Mouse (Mus musculus) CH12.LX (cell line): Measurements from ENCODE around the gene Npw.

Experiments used
- BHLHE40 ChIP-seq: IDR thresholded peaks from 2 replicates; pipeline ENCODE4 v1.6.1; 2011; ENCODE audit warnings: mild to moderate bottlenecking, low read depth, low read length, improper control_type of control experiment
- CHD2 ChIP-seq: IDR thresholded peaks from 2 replicates; pipeline ENCODE4 v1.6.1; 2011; ENCODE audit warnings: low read length, improper control_type of control experiment
- CTCF ChIP-seq, 2 experiments: IDR thresholded peaks in 1 of 2; conservative IDR thresholded peaks in 1 of 2; 2 replicates each; pipeline ENCODE4 v1.5.1; 2011 to 2012; ENCODE audit warnings: low read depth in 2 of 2, low read length in 2 of 2, improper control_type of control experiment in 1 of 2, inconsistent platforms in 1 of 2, mild to moderate bottlenecking in 1 of 2, moderate library complexity in 1 of 2
- EP300 ChIP-seq: IDR thresholded peaks from 2 replicates; pipeline ENCODE4 v1.6.1; 2011; ENCODE audit warnings: low read length, improper control_type of control experiment
- KAT2A ChIP-seq: IDR thresholded peaks from 2 replicates; pipeline ENCODE4 v1.6.1; 2012; ENCODE audit warnings: low read length, improper control_type of control experiment, inconsistent platforms; ENCODE audit not compliant: insufficient replicate concordance
- MAX ChIP-seq: IDR thresholded peaks from 2 replicates; pipeline ENCODE4 v1.6.1; 2011; ENCODE audit warnings: low read length, improper control_type of control experiment
- NELFE ChIP-seq: IDR thresholded peaks from 2 replicates; pipeline ENCODE4 v1.6.1; 2011; ENCODE audit warnings: low read depth, low read length, improper control_type of control experiment
- POLR2A ChIP-seq: IDR thresholded peaks from 2 replicates; pipeline ENCODE4 v1.6.1; 2011; ENCODE audit warnings: low read depth, mild to moderate bottlenecking, improper control_type of control experiment, low read length
- ZC3H11A ChIP-seq: IDR thresholded peaks from 2 replicates; pipeline ENCODE4 v1.6.1; 2012; ENCODE audit warnings: low read depth, mild to moderate bottlenecking, inconsistent platforms, low read length, improper control_type of control experiment
- ZKSCAN1 ChIP-seq: IDR thresholded peaks from 2 replicates; pipeline ENCODE4 v1.6.1; 2012; ENCODE audit warnings: low read depth, inconsistent platforms, low read length, improper control_type of control experiment, borderline replicate concordance
- ZNF384 ChIP-seq: IDR thresholded peaks from 2 replicates; pipeline ENCODE4 v1.6.1; 2012; ENCODE audit warnings: low read depth, low read length, improper control_type of control experiment, inconsistent platforms

- TF ChIP-seq POLR2A (no peak), CHD2 (no peak), CTCF (conservative IDR thresholded peaks at IDR 0.05 in 1 of 2, IDR thresholded peaks at IDR 0.05 in 1 of 2; ENCODE audit: low read depth in 2 of 2, low read length in 2 of 2) (no peak), BHLHE40 (no peak), EP300 (no peak), MAX (no peak), ZC3H11A (no peak), NELFE (no peak), ZNF384 (no peak), ZKSCAN1 (no peak), KAT2A (no peak)
These were observed 49.4 kb downstream of the Npw start for GRCm38 (mm10) chr17:24608874-24609273.
